Mouse (Mus musculus): ENCODE results near the gene Nsmce1. TPM values are rescaled to one million over a fixed set of nuclear protein-coding genes. Genes with fewer than 3 reads are reported as not detected.
A peak's percentile ranks its signal among the peaks of the same experiment; 100 is the strongest.
"Not testable (repeated sequence)": the region's sequence is repeated elsewhere in the genome, so short reads cannot be mapped to it uniquely, and the experiment has no call there.

Gene Nsmce1
- total RNA-seq, 4 experiments from 2014 or later = 28.9 to 33.1 (median 31.3) TPM

- DNase-seq (ENCODE audit: low spot score) = no peak
Measured at GRCm38 (mm10) chr7:125434666-125435290, 56.6 kb downstream of the Nsmce1 start.

GRCm38 (mm10) chr7:125433874-125434273 lies 57.5 kb downstream of the Nsmce1 start:
- DNase-seq (ENCODE audit: low spot score) = no peak

- DNase-seq (ENCODE audit: low spot score) = no peak
Measured at GRCm38 (mm10) chr7:125430170-125430842, 61.1 kb downstream of the Nsmce1 start.

- DNase-seq (ENCODE audit: low spot score) = not testable (repeated sequence)
Measured at GRCm38 (mm10) chr7:125428816-125429500, 62.4 kb downstream of the Nsmce1 start.

- DNase-seq (ENCODE audit: low spot score) = no peak
Measured at GRCm38 (mm10) chr7:125428381-125428780, 63.0 kb downstream of the Nsmce1 start.

- no peak for DNase-seq (ENCODE audit: low spot score)
Measured at GRCm38 (mm10) chr7:125427492-125428090, 63.8 kb downstream of the Nsmce1 start.

GRCm38 (mm10) chr7:125423056-125423455 lies 68.3 kb downstream of the Nsmce1 start:
- DNase-seq (ENCODE audit: low spot score) = no peak

GRCm38 (mm10) chr7:125421911-125422310 lies 69.5 kb downstream of the Nsmce1 start:
- no peak for DNase-seq (ENCODE audit: low spot score)

- DNase-seq (ENCODE audit: low spot score) = peak; percentile 11
Measured at GRCm38 (mm10) chr7:125420190-125420589, 71.2 kb downstream of the Nsmce1 start.

- no peak for DNase-seq (ENCODE audit: low spot score)
Measured at GRCm38 (mm10) chr7:125418413-125418812, 73.0 kb downstream of the Nsmce1 start.

Other genes with a start within 250 kb of the Nsmce1 start
- gene Kdm8, start 46.9 kb downstream of the Nsmce1 start, total RNA-seq (2022) = 1 to 10 TPM; 3.6 to 6.0 (median 4.0) TPM
- gene Il4ra, start 60.5 kb upstream of the Nsmce1 start, total RNA-seq (2022) = 10 to 100 TPM; 11.1 to 16.8 (median 13.5) TPM
- under 1 TPM; 0.19 to 0.69 (median 0.33) TPM for gene Il21r, start 111.8 kb upstream of the Nsmce1 start, total RNA-seq (2022)
- gene Gtf3c1, start 216.2 kb upstream of the Nsmce1 start, total RNA-seq (2022) = 10 to 100 TPM; 49.7 to 57.7 (median 54.7) TPM
- 10 to 100 TPM in 1 of 4 experiments, 1 to 10 TPM in 3; 8.9 to 12.0 (median 9.4) TPM for gene D430042O09Rik, start 216.3 kb upstream of the Nsmce1 start, total RNA-seq (2022)

All from heart, adult 8-10 months (tissue).